Comparison of ENCODE assay signal across 9 mouse cellular contexts in the genomic region with DNA sequence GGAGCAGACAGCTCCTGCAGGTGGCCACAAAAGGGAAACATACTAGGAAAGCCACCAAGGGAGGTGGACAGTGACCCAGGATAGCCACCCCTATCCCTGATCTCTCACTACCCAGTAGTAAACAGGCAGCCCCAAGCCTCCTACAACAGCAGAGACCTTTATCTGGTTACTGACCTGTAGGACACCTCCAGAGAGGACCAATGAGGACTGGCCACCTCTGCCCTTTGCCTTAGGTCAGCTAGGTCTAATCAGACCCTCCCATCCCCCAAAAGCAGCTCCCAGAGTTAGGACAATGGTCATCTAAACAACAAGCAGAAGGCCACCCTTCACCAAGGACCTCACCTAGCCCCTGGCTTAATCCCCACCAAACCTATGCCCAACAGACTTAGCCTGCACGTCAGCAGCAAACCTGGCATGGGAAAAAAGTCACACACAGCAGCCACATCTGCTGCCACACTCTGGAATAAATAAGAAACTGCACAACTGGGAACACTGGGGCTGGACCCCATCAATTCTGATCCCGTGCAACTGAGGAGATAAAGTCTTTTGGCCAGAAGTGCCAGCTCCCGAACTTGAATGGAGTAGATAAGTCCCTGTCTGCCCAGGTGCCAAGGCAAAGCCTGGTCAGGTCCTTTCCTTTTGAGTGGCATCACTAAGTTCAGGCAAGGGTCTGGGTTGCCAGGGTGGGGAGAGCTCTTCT. TPM values are rescaled to one million over a fixed set of nuclear protein-coding genes. Genes with fewer than 3 reads are reported as not detected.
DNase-seq lines count a peak whose midpoint lies in the region; ATAC-seq and TF ChIP-seq lines count a peak whose summit lies in the region.
"Had no signal": no experiment of that assay in that cellular context is flagged by ENCODE, and none has a peak within 500 bp of the region (broad histone marks: within the 10 kb centered on the region; RNA-seq: fewer than 3 reads in every experiment).

No protein-coding gene starts in this region.

- H3K36me3 ChIP-seq in heart, embryonic 15.5 days: no peaks in the 10 kb centered on the region
- no peaks in the 10 kb centered on the region for H3K36me3 ChIP-seq in hindbrain, embryonic 16.5 days (ENCODE audit: control insufficient read depth, insufficient read depth, low read length)
- H3K36me3 ChIP-seq in midbrain, embryonic 15.5 days (replicated peaks): no peaks in the 10 kb centered on the region
- H3K36me3 ChIP-seq in thymus, adult 2 months (ENCODE audit: control insufficient read depth, insufficient read depth, low read length): no peaks in the 10 kb centered on the region

- H3K4me1 ChIP-seq in heart, embryonic 15.5 days (replicated peaks): peaks cover 32% of the 10 kb centered on the region
- peaks cover 9% of the 10 kb centered on the region; the same call in 1 of the 2 replicates for H3K4me1 ChIP-seq in brown adipose tissue, adult 24 weeks (ENCODE audit: control insufficient read depth, insufficient read depth, insufficient read length, low read length)
- peaks cover 16% of the 10 kb centered on the region for H3K4me1 ChIP-seq in hindbrain, embryonic 16.5 days (ENCODE audit: control insufficient read depth, insufficient read depth, low read depth, low read length)
- H3K4me1 ChIP-seq in midbrain, embryonic 15.5 days: peaks cover 22% of the 10 kb centered on the region; the same call in 1 of the 2 replicates
- peaks cover 4% of the 10 kb centered on the region; the same call in 1 of the 2 replicates for H3K4me1 ChIP-seq in thymus, adult 2 months (replicated peaks; ENCODE audit: control insufficient read depth, insufficient read depth, low read length)

- intact Hi-C loops in heart, postnatal 25 days (cut with DNase I): no loop called here
- intact Hi-C loops in left cerebral cortex, postnatal 25 days (cut with DNase I): loop anchor here (2.0 kb wide), 1 partner anchor 21 kb away; no protein-coding TSS in a partner anchor

- H3K9ac ChIP-seq in heart, embryonic 15.5 days: no peak overlapping the region
- peak overlapping the region; percentile 81 for H3K9ac ChIP-seq in hindbrain, embryonic 16.5 days (ENCODE audit: low read depth, low read length)
- H3K9ac ChIP-seq in midbrain, embryonic 15.5 days: peak overlapping the region; percentile 66

- TF ChIP-seq CTCF in thymus, adult 2 months (IDR thresholded peaks at IDR 0.05; ENCODE audit: borderline replicate concordance, control insufficient read depth, extremely low read depth, insufficient read depth, low read length, poor library complexity): no peak

- WGBS in heart, embryonic 15.5 days: 23% methylated on average over 3 of the region's 3 CpGs
- 20% methylated on average over 3 of the region's 3 CpGs for WGBS in hindbrain, embryonic 16.5 days
- WGBS in midbrain, embryonic 15.5 days: 17% methylated on average over 3 of the region's 3 CpGs
- WGBS in thymus, adult 2 months: 27% methylated on average over 3 of the region's 3 CpGs

- peak overlapping the region; percentile 57 for H3K4me3 ChIP-seq in heart, embryonic 15.5 days
- peak overlapping the region; percentile 61 for H3K4me3 ChIP-seq in brown adipose tissue, adult 24 weeks (ENCODE audit: insufficient read depth, low read depth, low read length)
- H3K4me3 ChIP-seq in hindbrain, embryonic 16.5 days (ENCODE audit: low read length): peak overlapping the region; percentile 57
- H3K4me3 ChIP-seq in midbrain, embryonic 15.5 days: peak overlapping the region; percentile 57
- no peak overlapping the region for H3K4me3 ChIP-seq in thymus, adult 2 months (ENCODE audit: control insufficient read depth, insufficient read depth, low read length)

- DNase-seq in heart, postnatal 25 days (ENCODE audit: low spot score): no peak
- no peak for DNase-seq in left cerebral cortex, postnatal 25 days (ENCODE audit: low spot score in 2 of 2)
- no peak for DNase-seq in c-Kit-positive CD71-positive TER-119-positive erythroid progenitor cells, embryonic 14.5 days (ENCODE audit: low spot score)
- DNase-seq in thymus, adult 2 months: no peak
- DNase-seq: kidney, postnatal 4 days had no signal

- H3K9me3 ChIP-seq in heart, embryonic 15.5 days (replicated peaks): no peaks in the 10 kb centered on the region
- no peaks in the 10 kb centered on the region for H3K9me3 ChIP-seq in hindbrain, embryonic 16.5 days (ENCODE audit: control insufficient read depth, low read length)
- no peaks in the 10 kb centered on the region for H3K9me3 ChIP-seq in midbrain, embryonic 15.5 days

- peak overlapping the region; percentile 97 for H3K4me2 ChIP-seq in heart, embryonic 15.5 days
- H3K4me2 ChIP-seq in hindbrain, embryonic 16.5 days (ENCODE audit: low read length): peak overlapping the region; percentile 90
- H3K4me2 ChIP-seq in midbrain, embryonic 15.5 days: peak overlapping the region; percentile 87

- TF ChIP-seq POLR2A in thymus, adult 2 months (IDR thresholded peaks at IDR 0.05; ENCODE audit: control insufficient read depth, extremely low read depth, insufficient read depth, low read length, poor library complexity): no peak

- peaks cover 17% of the 10 kb centered on the region for H3K27me3 ChIP-seq in heart, embryonic 15.5 days
- no peaks in the 10 kb centered on the region for H3K27me3 ChIP-seq in hindbrain, embryonic 16.5 days (replicated peaks; ENCODE audit: control insufficient read depth, insufficient read depth, low read length)
- no peaks in the 10 kb centered on the region for H3K27me3 ChIP-seq in midbrain, embryonic 15.5 days (replicated peaks)
- peaks cover 8% of the 10 kb centered on the region; the same call in 1 of the 2 replicates for H3K27me3 ChIP-seq in thymus, adult 2 months (ENCODE audit: control insufficient read depth, insufficient read depth, low read length)

- H3K27ac ChIP-seq in heart, embryonic 15.5 days: no peak overlapping the region
- H3K27ac ChIP-seq in brown adipose tissue, adult 24 weeks (replicated peaks; ENCODE audit: low read depth, low read length): no peak overlapping the region
- peak overlapping the region; percentile 68 for H3K27ac ChIP-seq in hindbrain, embryonic 16.5 days (ENCODE audit: low read depth, low read length)
- no peak overlapping the region for H3K27ac ChIP-seq in midbrain, embryonic 15.5 days
- no peak overlapping the region for H3K27ac ChIP-seq in thymus, adult 2 months (ENCODE audit: control insufficient read depth, insufficient read depth, low read length)

- ATAC-seq in heart, embryonic 15.5 days (replicated peaks; ENCODE audit: insufficient number of reproducible peaks, insufficient read depth, low FRiP score, low read depth): no peak
- peak; percentile 31 for ATAC-seq in hindbrain, embryonic 16.5 days
- ATAC-seq in midbrain, embryonic 15.5 days (replicated peaks): 0 out of 2 replicates have a peak, but pooled peaks have one; percentile 7

RNA-seq across cellular contexts. Expression of a gene that starts 5.7 kb away (rescaled TPM):
- 0.78 and 1.5 TPM in 2 replicates for polyA plus RNA-seq in heart, embryonic 15.5 days (2015; fragmentation: Nextera tagmentation; extraction: Ambion mirVana)
- total RNA-seq in heart, postnatal 25 days (2021): 1 to 10 TPM in 1 of 2 experiments, under 1 TPM in 1; 0.73 to 1.1 TPM
- polyA plus RNA-seq in brown adipose tissue, adult 24 weeks (2012; ENCODE audit: insufficient read depth, insufficient read length, missing spikeins): 0.63 TPM in 1 of 2 replicates, not detected in the other
- 6.6 and 7.0 TPM in 2 replicates for polyA plus RNA-seq in hindbrain, embryonic 16.5 days (2015; fragmentation: Nextera tagmentation; extraction: Ambion mirVana)
- 4.0 TPM in 2 replicates for polyA plus RNA-seq in midbrain, embryonic 15.5 days (2015; fragmentation: Nextera tagmentation; extraction: Ambion mirVana)
- total RNA-seq in left cerebral cortex, postnatal 25 days (2021): 10 to 100 TPM; 35.6 to 35.8 TPM
- polyA plus RNA-seq in thymus, adult 2 months (2012; rRNA removed): 0.42 and 1.1 TPM in 2 replicates

RNA-seq across cellular contexts. Expression of a gene that starts 17.5 kb away (rescaled TPM):
- 16.1 and 21.1 TPM in 2 replicates for polyA plus RNA-seq in heart, embryonic 15.5 days (2015; fragmentation: Nextera tagmentation; extraction: Ambion mirVana)
- total RNA-seq in heart, postnatal 25 days (2021): 10 to 100 TPM; 13.2 to 13.8 TPM
- 5.9 and 8.4 TPM in 2 replicates for polyA plus RNA-seq in brown adipose tissue, adult 24 weeks (2012; ENCODE audit: insufficient read depth, insufficient read length, missing spikeins)
- 50.0 and 52.4 TPM in 2 replicates for polyA plus RNA-seq in hindbrain, embryonic 16.5 days (2015; fragmentation: Nextera tagmentation; extraction: Ambion mirVana)
- polyA plus RNA-seq in midbrain, embryonic 15.5 days (2015; fragmentation: Nextera tagmentation; extraction: Ambion mirVana): 55.3 and 55.4 TPM in 2 replicates
- 10 to 100 TPM; 28.2 to 31.4 TPM for total RNA-seq in left cerebral cortex, postnatal 25 days (2021)
- 27.0 and 29.4 TPM in 2 replicates for polyA plus RNA-seq in thymus, adult 2 months (2012; rRNA removed)

RNA-seq across cellular contexts. Expression of a gene that starts 22.3 kb away (rescaled TPM):
- 32.1 and 32.8 TPM in 2 replicates for polyA plus RNA-seq in heart, embryonic 15.5 days (2015; fragmentation: Nextera tagmentation; extraction: Ambion mirVana)
- total RNA-seq in heart, postnatal 25 days (2021): 100 to 1,000 TPM; 142 to 144 TPM
- 54.3 and 54.8 TPM in 2 replicates for polyA plus RNA-seq in brown adipose tissue, adult 24 weeks (2012; ENCODE audit: insufficient read depth, insufficient read length, missing spikeins)
- 14.6 and 15.7 TPM in 2 replicates for polyA plus RNA-seq in hindbrain, embryonic 16.5 days (2015; fragmentation: Nextera tagmentation; extraction: Ambion mirVana)
- polyA plus RNA-seq in midbrain, embryonic 15.5 days (2015; fragmentation: Nextera tagmentation; extraction: Ambion mirVana): 9.3 and 12.8 TPM in 2 replicates
- total RNA-seq in left cerebral cortex, postnatal 25 days (2021): 100 to 1,000 TPM in 1 of 2 experiments, 10 to 100 TPM in 1; 92.3 to 104 TPM
- polyA plus RNA-seq in thymus, adult 2 months (2012; rRNA removed): 7.0 and 11.6 TPM in 2 replicates

RNA-seq across cellular contexts. Expression of a gene that starts 42.6 kb away (rescaled TPM):
- 4.4 and 5.5 TPM in 2 replicates for polyA plus RNA-seq in heart, embryonic 15.5 days (2015; fragmentation: Nextera tagmentation; extraction: Ambion mirVana)
- 1 to 10 TPM; 5.0 to 5.3 TPM for total RNA-seq in heart, postnatal 25 days (2021)
- polyA plus RNA-seq in brown adipose tissue, adult 24 weeks (2012; ENCODE audit: insufficient read depth, insufficient read length, missing spikeins): 1.7 and 2.1 TPM in 2 replicates
- 9.1 and 10.9 TPM in 2 replicates for polyA plus RNA-seq in hindbrain, embryonic 16.5 days (2015; fragmentation: Nextera tagmentation; extraction: Ambion mirVana)
- 9.0 and 10.3 TPM in 2 replicates for polyA plus RNA-seq in midbrain, embryonic 15.5 days (2015; fragmentation: Nextera tagmentation; extraction: Ambion mirVana)
- total RNA-seq in left cerebral cortex, postnatal 25 days (2021): 10 to 100 TPM; 14.9 to 17.7 TPM
- 5.4 and 7.8 TPM in 2 replicates for polyA plus RNA-seq in thymus, adult 2 months (2012; rRNA removed)

RNA-seq across cellular contexts. Expression of a gene that starts 42.6 kb away (rescaled TPM):
- 27.0 and 32.8 TPM in 2 replicates for polyA plus RNA-seq in heart, embryonic 15.5 days (2015; fragmentation: Nextera tagmentation; extraction: Ambion mirVana)
- 10 to 100 TPM; 40.0 to 43.9 TPM for total RNA-seq in heart, postnatal 25 days (2021)
- polyA plus RNA-seq in brown adipose tissue, adult 24 weeks (2012; ENCODE audit: insufficient read depth, insufficient read length, missing spikeins): 7.3 and 13.4 TPM in 2 replicates
- 38.7 and 52.4 TPM in 2 replicates for polyA plus RNA-seq in hindbrain, embryonic 16.5 days (2015; fragmentation: Nextera tagmentation; extraction: Ambion mirVana)
- polyA plus RNA-seq in midbrain, embryonic 15.5 days (2015; fragmentation: Nextera tagmentation; extraction: Ambion mirVana): 53.7 and 57.5 TPM in 2 replicates
- 10 to 100 TPM; 68.6 to 73.1 TPM for total RNA-seq in left cerebral cortex, postnatal 25 days (2021)
- polyA plus RNA-seq in thymus, adult 2 months (2012; rRNA removed): 79.9 and 91.6 TPM in 2 replicates
